Mouse (Mus musculus) myocyte (in vitro differentiated cells): ENCODE results near the gene Ksr2. TPM values are rescaled to one million over a fixed set of nuclear protein-coding genes. Genes with fewer than 3 reads are reported as not detected.

Experiments
- H3K27me3 ChIP-seq: one replicate; pipeline ENCODE4 v1.6.1; 2011; ENCODE audit not compliant: control insufficient read depth, insufficient read depth, insufficient read length
- H3K36me3 ChIP-seq: one replicate; pipeline ENCODE4 v1.6.1; 2011; ENCODE audit not compliant: control insufficient read depth, insufficient read depth
- H3K4me2 ChIP-seq: one replicate; pipeline ENCODE4 v1.6.1; 2011; ENCODE audit warnings: low read depth, control low read depth
- H3K4me3 ChIP-seq: one replicate; pipeline ENCODE4 v1.5.1; 2011; ENCODE audit warnings: mild to moderate bottlenecking, control low read depth, moderate library complexity
- H3K79me2 ChIP-seq: one replicate; pipeline ENCODE4 v1.6.1; 2011; ENCODE audit not compliant: control insufficient read depth, insufficient read depth
- H3ac ChIP-seq: one replicate; pipeline ENCODE4 v1.6.1; 2011; ENCODE audit not compliant: control insufficient read depth, insufficient read length
- CEBPB ChIP-seq: IDR thresholded peaks from 2 replicates; pipeline ENCODE4 v1.6.1; 2011; ENCODE audit warnings: mild to moderate bottlenecking, moderate library complexity; ENCODE audit not compliant: poor library complexity, insufficient read depth, severe bottlenecking
- E2F4 ChIP-seq: IDR thresholded peaks from one replicate; pipeline ENCODE4 v1.6.1; 2011; ENCODE audit warnings: mild to moderate bottlenecking, control low read depth, moderate library complexity; ENCODE audit not compliant: insufficient read depth
- MAX ChIP-seq: IDR thresholded peaks from one replicate; pipeline ENCODE4 v1.6.1; 2011; ENCODE audit warnings: low read depth, mild to moderate bottlenecking, control low read depth
- MYOD1 ChIP-seq, 3 experiments: IDR thresholded peaks; one replicate each; pipeline ENCODE4 v1.6.1; 2011; ENCODE audit warnings: control low read depth in 2 of 3, low read depth in 2 of 3, mild to moderate bottlenecking in 2 of 3, moderate library complexity in 1 of 3; ENCODE audit not compliant: insufficient read length in 2 of 3, control insufficient read depth in 1 of 3
- POLR2A ChIP-seq: IDR thresholded peaks from one replicate; pipeline ENCODE4 v1.6.1; 2011; ENCODE audit warnings: low read depth, mild to moderate bottlenecking, control low read depth, moderate library complexity; ENCODE audit not compliant: insufficient read length
- POLR2AphosphoS2 ChIP-seq: IDR thresholded peaks from one replicate; pipeline ENCODE4 v1.6.1; 2011; ENCODE audit warnings: low read depth, control low read depth; ENCODE audit not compliant: insufficient read length
- REST ChIP-seq: IDR thresholded peaks from one replicate; pipeline ENCODE4 v1.6.1; 2011; ENCODE audit warnings: mild to moderate bottlenecking, control low read depth, moderate library complexity; ENCODE audit not compliant: insufficient read depth, insufficient read length
- SRF ChIP-seq: IDR thresholded peaks from one replicate; pipeline ENCODE4 v1.6.1; 2011; ENCODE audit warnings: low read depth; ENCODE audit not compliant: control insufficient read depth, insufficient read length
- TCF12 ChIP-seq: IDR thresholded peaks from one replicate; pipeline ENCODE4 v1.6.1; 2011; ENCODE audit warnings: mild to moderate bottlenecking, control low read depth; ENCODE audit not compliant: poor library complexity, insufficient read depth, severe bottlenecking
- TCF3 ChIP-seq: IDR thresholded peaks from one replicate; pipeline ENCODE4 v1.6.1; 2011; ENCODE audit warnings: low read depth, control low read depth; ENCODE audit not compliant: insufficient read length
- USF1 ChIP-seq: IDR thresholded peaks from one replicate; pipeline ENCODE4 v1.6.1; 2011; ENCODE audit warnings: low read depth, mild to moderate bottlenecking, control low read depth, moderate library complexity
- polyA plus RNA-seq: library from polyadenylated mRNA; unstranded; fragments of >200 nt; fragmentation: generic; extraction: Trizol; gene quantifications from one replicate; pipeline ENCODE4 v1.2.1, GENCODE M21; 2012; ENCODE audit warnings: missing spikeins

The Ksr2 gene
- polyA plus RNA-seq, 1 experiment, result 0.02 TPM

DNA sequence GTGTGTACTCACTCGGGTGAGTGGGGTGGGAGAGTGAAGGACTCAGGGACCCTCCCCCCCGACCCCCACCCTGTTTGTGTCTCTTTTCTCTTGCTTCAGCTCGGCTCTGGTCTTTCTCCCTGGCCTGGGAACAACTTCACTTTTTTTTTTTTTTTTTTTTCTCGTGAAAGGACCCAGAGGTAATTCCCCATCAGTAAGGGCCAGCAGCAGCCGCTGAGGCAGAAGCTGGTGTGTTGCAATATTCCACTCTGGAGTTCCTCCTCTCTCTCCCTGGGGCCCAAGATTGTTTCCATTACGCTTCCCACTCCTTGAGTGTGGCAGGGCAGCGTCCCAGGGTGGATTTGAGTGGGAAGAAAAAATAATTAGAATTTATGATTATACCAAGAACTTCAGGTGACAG lies 72.3 kb downstream of the Ksr2 start:
- peaks cover 19% of the 10 kb centered on the region for H3K27me3 ChIP-seq
- no peaks in the 10 kb centered on the region for H3K36me3 ChIP-seq
- no peak overlapping the region for H3K4me3 ChIP-seq
- no peak overlapping the region for H3K4me2 ChIP-seq
- H3ac ChIP-seq, result no peak overlapping the region
- TF ChIP-seq SRF, result no peak
- no peak for TF ChIP-seq CEBPB
- H3K79me2 ChIP-seq, result no peaks in the 10 kb centered on the region

DNA sequence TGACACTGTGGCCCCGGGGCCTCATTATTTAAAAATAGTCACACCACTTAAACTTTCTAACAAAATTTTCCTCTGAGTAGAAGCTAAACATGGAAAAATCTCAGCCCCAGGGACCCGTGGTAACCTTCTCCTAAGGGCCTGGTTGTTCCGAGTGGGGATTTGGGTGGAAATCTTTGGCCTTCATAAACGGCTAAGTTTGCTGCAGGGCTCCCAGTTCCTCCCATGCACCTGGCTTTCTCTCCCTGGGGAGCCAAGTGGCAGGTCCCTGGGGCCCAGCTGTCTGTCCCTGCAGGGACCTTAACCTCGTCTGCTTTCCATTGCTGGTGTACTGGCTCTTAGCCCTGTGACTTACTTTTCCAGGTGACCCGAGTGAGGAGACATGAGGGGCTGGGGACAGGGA lies 74.4 kb downstream of the Ksr2 start:
- Histone ChIP-seq H3K27me3 (peaks cover 6% of the 10 kb centered on the region), H3ac (no peak overlapping the region), H3K79me2 (no peaks in the 10 kb centered on the region), H3K4me3 (no peak overlapping the region), H3K4me2 (no peak overlapping the region), H3K36me3 (no peaks in the 10 kb centered on the region)
- no peak for TF ChIP-seq CEBPB
- no peak for TF ChIP-seq SRF
- TF ChIP-seq REST, result no peak

DNA sequence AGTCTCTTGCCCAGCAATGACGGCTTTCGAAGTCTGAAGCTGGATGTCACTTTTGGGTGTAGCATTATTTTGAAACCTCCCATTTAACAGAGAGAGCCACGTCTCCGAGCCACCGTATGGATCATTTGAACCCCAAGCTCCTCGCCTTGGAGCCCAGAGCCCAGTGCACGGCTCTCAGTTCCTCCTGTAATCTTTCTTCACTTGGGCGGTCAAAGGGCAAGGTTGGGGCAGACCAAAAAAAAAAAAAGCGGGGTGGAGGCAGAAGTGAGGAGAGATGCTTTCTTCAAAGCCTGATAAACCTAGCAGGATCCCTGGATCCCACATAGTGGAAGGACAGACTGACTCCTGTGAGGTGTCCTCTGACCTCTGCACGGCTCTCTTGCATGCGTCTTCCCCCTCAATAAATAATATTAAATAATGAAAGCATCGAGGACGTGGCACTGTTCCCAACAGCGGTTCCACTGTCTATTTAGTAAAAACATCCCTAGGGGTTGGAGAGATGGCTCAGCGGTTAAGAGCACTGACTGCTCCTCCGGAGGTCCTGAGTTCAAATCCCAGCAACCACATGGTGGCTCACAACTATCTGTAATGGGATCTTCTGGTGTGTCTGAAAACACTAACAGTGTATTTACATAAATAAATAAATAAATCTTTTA lies 75.0 kb downstream of the Ksr2 start:
- Histone ChIP-seq H3K79me2 (no peaks in the 10 kb centered on the region), H3K4me3 (no peak overlapping the region), H3ac (no peak overlapping the region), H3K4me2 (no peak overlapping the region), H3K36me3 (no peaks in the 10 kb centered on the region), H3K27me3 (peaks cover 6% of the 10 kb centered on the region)
- TF ChIP-seq POLR2AphosphoS2 (no peak), REST (no peak), USF1 (no peak), MYOD1 (IDR thresholded peaks at IDR 0.05; ENCODE audit: control insufficient read depth in 1 of 3, insufficient read length in 2 of 3, low read depth in 2 of 3) (no peak), TCF3 (no peak), POLR2A (no peak), TCF12 (no peak), CEBPB (no peak), MAX (no peak), SRF (no peak)

DNA sequence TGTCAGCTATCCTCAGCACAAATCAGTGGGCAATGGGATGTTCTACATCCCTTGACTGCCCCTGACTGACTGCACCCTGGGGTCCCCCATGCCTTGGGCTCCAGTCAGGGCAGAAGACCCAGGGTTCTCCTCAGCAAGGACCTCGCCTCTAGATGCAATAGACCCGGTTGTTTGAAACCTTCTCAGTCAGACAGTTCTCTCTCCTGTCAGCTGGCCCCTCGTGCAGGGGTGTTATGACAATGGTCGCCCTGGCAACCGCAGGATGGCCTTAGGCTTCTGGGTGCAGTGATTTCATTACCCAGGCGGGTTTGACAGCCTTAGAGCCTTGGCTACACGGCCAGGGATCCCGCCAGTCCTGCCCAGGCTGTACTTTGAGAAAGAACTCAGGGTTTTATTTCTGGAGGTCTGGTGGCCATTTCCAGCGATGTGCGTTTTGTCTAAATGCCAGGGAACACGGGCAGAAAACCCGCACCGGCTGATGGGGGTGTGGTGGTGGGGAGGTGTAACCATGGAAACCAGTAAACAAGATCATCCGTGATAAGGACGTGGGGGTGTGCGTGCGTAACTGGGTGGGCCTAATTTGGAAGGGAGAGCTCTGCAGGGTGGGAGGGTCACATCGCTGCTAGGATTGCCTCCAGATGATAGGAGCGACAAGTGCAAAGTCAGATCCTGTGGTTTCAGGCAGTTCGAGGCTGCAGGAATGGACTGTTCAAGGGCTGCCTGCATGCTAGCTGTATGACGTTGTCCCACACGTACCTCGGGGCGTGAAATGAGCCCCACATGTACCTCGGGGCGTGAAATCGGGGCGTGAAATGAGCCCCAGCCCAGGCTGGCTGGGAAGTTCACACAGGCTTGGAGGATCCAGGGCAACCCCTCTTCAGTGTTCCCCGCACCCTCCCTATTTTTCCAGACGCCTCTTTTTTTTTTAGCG lies 79.4 kb downstream of the Ksr2 start:
- Histone ChIP-seq H3K27me3 (no peaks in the 10 kb centered on the region), H3K4me3 (no peak overlapping the region), H3K4me2 (no peak overlapping the region), H3K36me3 (no peaks in the 10 kb centered on the region), H3K79me2 (no peaks in the 10 kb centered on the region), H3ac (no peak overlapping the region)
- TF ChIP-seq CEBPB (no peak), POLR2AphosphoS2 (no peak), USF1 (no peak), TCF12 (no peak), REST (no peak)

DNA sequence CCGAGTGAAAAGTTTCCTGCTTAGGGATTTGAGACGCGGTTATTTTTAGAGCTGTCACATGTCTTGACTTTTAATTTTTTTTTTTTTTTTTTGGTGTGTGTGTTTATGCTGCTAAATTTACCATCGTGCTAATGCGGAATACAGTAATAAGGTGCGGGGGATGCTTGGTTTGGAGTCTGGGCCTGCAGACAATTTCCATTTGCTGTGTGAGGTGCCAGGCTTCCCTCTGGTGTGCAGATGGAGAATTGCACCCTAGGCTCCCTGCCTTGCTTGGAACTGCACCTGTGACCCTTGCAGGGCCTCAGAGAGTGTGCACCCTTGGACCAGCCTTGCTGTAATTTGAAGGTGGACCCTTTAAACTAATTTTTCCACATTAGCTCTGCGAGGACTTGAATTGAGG lies 80.1 kb downstream of the Ksr2 start:
- H3K27me3 ChIP-seq, result no peaks in the 10 kb centered on the region
- no peaks in the 10 kb centered on the region for H3K36me3 ChIP-seq
- H3K79me2 ChIP-seq, result no peaks in the 10 kb centered on the region
- H3ac ChIP-seq, result no peak overlapping the region
- H3K4me2 ChIP-seq, result no peak overlapping the region
- H3K4me3 ChIP-seq, result no peak overlapping the region
- no peak for TF ChIP-seq E2F4

DNA sequence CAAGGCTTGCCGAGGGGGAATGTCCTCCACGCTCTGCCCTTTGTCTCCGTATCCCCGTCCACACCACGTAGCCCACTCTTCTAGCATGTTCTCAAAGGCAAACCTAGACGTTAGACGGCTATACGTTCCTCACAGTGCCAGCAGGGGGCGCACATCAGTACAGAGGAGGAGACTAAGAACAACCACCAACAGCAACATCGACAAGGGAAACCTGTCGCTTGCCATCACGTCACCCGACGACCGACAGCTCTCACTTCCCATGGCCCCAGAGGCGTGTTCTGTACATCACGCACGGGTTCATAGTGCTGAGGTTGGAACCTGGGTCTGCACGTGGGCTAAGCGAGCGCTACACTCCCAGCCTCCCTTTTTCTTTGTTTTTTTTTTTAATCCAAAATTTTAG lies 83.3 kb downstream of the Ksr2 start:
- H3K79me2 ChIP-seq, result no peaks in the 10 kb centered on the region
- no peaks in the 10 kb centered on the region for H3K36me3 ChIP-seq
- H3K4me2 ChIP-seq, result no peak overlapping the region
- H3ac ChIP-seq, result no peak overlapping the region
- TF ChIP-seq TCF12 (no peak), SRF (no peak), TCF3 (no peak), MYOD1 (IDR thresholded peaks at IDR 0.05; ENCODE audit: control insufficient read depth in 1 of 3, insufficient read length in 2 of 3, low read depth in 2 of 3) (no peak)
- H3K27me3 ChIP-seq, result no peaks in the 10 kb centered on the region
- H3K4me3 ChIP-seq, result no peak overlapping the region
